Mouse (Mus musculus) MEL (cell line): ENCODE data around the gene Gm49711. TPM values are rescaled to one million over a fixed set of nuclear protein-coding genes. Genes with fewer than 3 reads are reported as not detected.
"Not testable (repeated sequence)": the region's sequence is repeated elsewhere in the genome, so short reads cannot be mapped to it uniquely, and the experiment has no call there.

ENCODE experiments used
- DNase-seq: peaks from one replicate; pipeline ENCODE4 v3.0.0; 2011; ENCODE audit warnings: low read depth, low spot score
- H3K27ac ChIP-seq: 2 replicates; pipeline ENCODE4 v1.5.1; 2012; ENCODE audit warnings: low read depth, mild to moderate bottlenecking, control low read depth, low read length, moderate library complexity; ENCODE audit not compliant: control insufficient read depth
- H3K27me3 ChIP-seq, 2 experiments: fragments of 150-350 bp in 1 of 2; sonication (generic) in 1 of 2; 2 replicates each; pipeline ENCODE4 v1.6.1; 2012; ENCODE audit warnings: low read length in 2 of 2, mild to moderate bottlenecking in 2 of 2, improper control_type of control experiment in 1 of 2, moderate library complexity in 1 of 2; ENCODE audit not compliant: insufficient read depth in 2 of 2, control insufficient read depth in 1 of 2
- H3K36me3 ChIP-seq, 2 experiments: 2 replicates each; pipeline ENCODE4 v1.6.1; 2012 to 2014; ENCODE audit warnings: low read length in 2 of 2, improper control_type of control experiment in 1 of 2, inconsistent platforms in 1 of 2, mild to moderate bottlenecking in 1 of 2; ENCODE audit not compliant: insufficient read depth in 2 of 2, control insufficient read depth in 1 of 2
- H3K4me1 ChIP-seq, 2 experiments: fragments of 150-350 bp in 1 of 2; sonication (generic) in 1 of 2; 2 replicates each; pipeline ENCODE4 v1.6.1; 2012; ENCODE audit warnings: low read length in 2 of 2, improper control_type of control experiment in 1 of 2, mild to moderate bottlenecking in 1 of 2; ENCODE audit not compliant: insufficient read depth in 2 of 2, control insufficient read depth in 1 of 2
- H3K4me3 ChIP-seq, 2 experiments: fragments of 150-350 bp in 1 of 2; sonication (generic) in 1 of 2; 2 replicates each; pipeline ENCODE4 v1.5.1; 2012; ENCODE audit warnings: low read depth in 2 of 2, low read length in 2 of 2, mild to moderate bottlenecking in 2 of 2, moderate library complexity in 2 of 2, control low read depth in 1 of 2, improper control_type of control experiment in 1 of 2; ENCODE audit not compliant: control insufficient read depth in 1 of 2, insufficient read depth in 1 of 2
- H3K79me2 ChIP-seq: 2 replicates; pipeline ENCODE4 v1.6.1; 2012; ENCODE audit warnings: mild to moderate bottlenecking, low read length, moderate library complexity; ENCODE audit not compliant: control insufficient read depth, poor library complexity, insufficient read depth
- H3K9ac ChIP-seq: 2 replicates; pipeline ENCODE4 v1.6.1; 2012; ENCODE audit warnings: low read depth, mild to moderate bottlenecking, control low read depth, low read length, moderate library complexity; ENCODE audit not compliant: control insufficient read depth, poor library complexity, severe bottlenecking
- H3K9me3 ChIP-seq: fragments of 150-350 bp; sonication (generic); replicated peaks from 2 replicates; pipeline ENCODE4 v1.6.1; 2012; ENCODE audit warnings: mild to moderate bottlenecking, low read length, improper control_type of control experiment, moderate library complexity; ENCODE audit not compliant: insufficient read depth
- BHLHE40 ChIP-seq: IDR thresholded peaks from 2 replicates; pipeline ENCODE4 v1.6.1; 2012; ENCODE audit warnings: low read depth, mild to moderate bottlenecking, inconsistent platforms, low read length, improper control_type of control experiment, borderline replicate concordance
- CHD1 ChIP-seq: IDR thresholded peaks from 2 replicates; pipeline ENCODE4 v1.6.1; 2012; ENCODE audit warnings: low read depth, mild to moderate bottlenecking, inconsistent platforms, low read length, improper control_type of control experiment
- CHD2 ChIP-seq: IDR thresholded peaks from 2 replicates; pipeline ENCODE4 v1.6.1; 2011; ENCODE audit warnings: low read length, improper control_type of control experiment
- CTCF ChIP-seq, 3 experiments: IDR thresholded peaks in 2 of 3; conservative IDR thresholded peaks in 1 of 3; 2 replicates each; pipeline ENCODE4 v1.5.1; 2011 to 2012; ENCODE audit warnings: low read length in 3 of 3, low read depth in 2 of 3, mild to moderate bottlenecking in 2 of 3, improper control_type of control experiment in 1 of 3, inconsistent platforms in 1 of 3, mixed read lengths in 1 of 3, moderate library complexity in 1 of 3; ENCODE audit not compliant: control insufficient read depth in 1 of 3, insufficient read depth in 1 of 3, poor library complexity in 1 of 3, severe bottlenecking in 1 of 3
- ELF1 ChIP-seq: IDR thresholded peaks from 2 replicates; pipeline ENCODE4 v1.6.1; 2014; ENCODE audit warnings: low read depth, mild to moderate bottlenecking, inconsistent platforms, low read length, improper control_type of control experiment, moderate library complexity
- EP300 ChIP-seq, 2 experiments: IDR thresholded peaks; 2 replicates each; pipeline ENCODE4 v1.6.1; 2011; ENCODE audit warnings: improper control_type of control experiment in 2 of 2, low read length in 2 of 2, low read depth in 1 of 2, mild to moderate bottlenecking in 1 of 2
- ETS1 ChIP-seq: IDR thresholded peaks from 2 replicates; pipeline ENCODE4 v1.6.1; 2012; ENCODE audit warnings: low read depth, mild to moderate bottlenecking, inconsistent platforms, low read length, improper control_type of control experiment, moderate library complexity
- GATA1 ChIP-seq: IDR thresholded peaks from 2 replicates; pipeline ENCODE4 v1.6.1; 2011; ENCODE audit warnings: low read depth, low read length, improper control_type of control experiment
- JUND ChIP-seq: IDR thresholded peaks from 2 replicates; pipeline ENCODE4 v1.6.1; 2011; ENCODE audit warnings: low read depth, mild to moderate bottlenecking, improper control_type of control experiment, low read length
- MAX ChIP-seq: IDR thresholded peaks from 2 replicates; pipeline ENCODE4 v1.6.1; 2011; ENCODE audit warnings: low read length, improper control_type of control experiment
- MEF2A ChIP-seq: IDR thresholded peaks from 2 replicates; pipeline ENCODE4 v1.6.1; 2014; ENCODE audit warnings: low read depth, mild to moderate bottlenecking, inconsistent platforms, low read length, improper control_type of control experiment; ENCODE audit not compliant: poor library complexity, insufficient replicate concordance, severe bottlenecking; ENCODE audit errors: extremely low read depth
- NRF1 ChIP-seq: IDR thresholded peaks from 2 replicates; pipeline ENCODE4 v1.6.1; 2014; ENCODE audit warnings: low read depth, mild to moderate bottlenecking, inconsistent platforms, low read length, improper control_type of control experiment, moderate library complexity; ENCODE audit not compliant: poor library complexity, insufficient read depth, severe bottlenecking
- POLR2A ChIP-seq, 2 experiments: IDR thresholded peaks; 2 replicates each; pipeline ENCODE4 v1.6.1; 2011 to 2012; ENCODE audit warnings: low read length in 2 of 2, mild to moderate bottlenecking in 2 of 2, control low read depth in 1 of 2, improper control_type of control experiment in 1 of 2, low read depth in 1 of 2, moderate library complexity in 1 of 2; ENCODE audit not compliant: control insufficient read depth in 1 of 2, insufficient read depth in 1 of 2, poor library complexity in 1 of 2
- POLR2AphosphoS2 ChIP-seq: IDR thresholded peaks from 2 replicates; pipeline ENCODE4 v1.6.1; 2011; ENCODE audit warnings: low read length, improper control_type of control experiment
- POLR2AphosphoS5 ChIP-seq: IDR thresholded peaks from 2 replicates; pipeline ENCODE4 v1.6.1; 2012; ENCODE audit warnings: low read depth, borderline replicate concordance, mild to moderate bottlenecking, inconsistent platforms, low read length, moderate library complexity, mixed read lengths
- SIN3A ChIP-seq: IDR thresholded peaks from 2 replicates; pipeline ENCODE4 v1.6.1; 2012; ENCODE audit warnings: low read length, improper control_type of control experiment, inconsistent platforms
- SMC3 ChIP-seq: IDR thresholded peaks from 2 replicates; pipeline ENCODE4 v1.6.1; 2011; ENCODE audit warnings: low read depth, low read length, improper control_type of control experiment
- TAL1 ChIP-seq: IDR thresholded peaks from 2 replicates; pipeline ENCODE4 v1.6.1; 2012; ENCODE audit warnings: mild to moderate bottlenecking, inconsistent platforms, low read length, moderate library complexity, mixed read lengths
- TBP ChIP-seq: IDR thresholded peaks from 2 replicates; pipeline ENCODE4 v1.8.0; 2011; ENCODE audit warnings: low read depth, low read length, improper control_type of control experiment
- UBTF ChIP-seq: IDR thresholded peaks from 2 replicates; pipeline ENCODE4 v1.6.1; 2012; ENCODE audit warnings: low read depth, mild to moderate bottlenecking, inconsistent platforms, low read length, improper control_type of control experiment, moderate library complexity, borderline replicate concordance; ENCODE audit not compliant: insufficient read depth
- ZC3H11A ChIP-seq: IDR thresholded peaks from 2 replicates; pipeline ENCODE4 v1.6.1; 2012; ENCODE audit warnings: low read depth, mild to moderate bottlenecking, inconsistent platforms, low read length, improper control_type of control experiment
- ZNF384 ChIP-seq: IDR thresholded peaks from 2 replicates; pipeline ENCODE4 v1.6.1; 2012; ENCODE audit warnings: low read depth, mild to moderate bottlenecking, inconsistent platforms, low read length, improper control_type of control experiment
- polyA plus RNA-seq, 2 experiments: library from polyadenylated mRNA; stranded (reverse) in 1 of 2; unstranded in 1 of 2; fragments of >175 nt in 1 of 2; fragments of >200 nt in 1 of 2; gene quantifications; 2 replicates each; pipeline versions ENCODE4 v1.2.1 to v1.2.4; 2012; ENCODE audit warnings: low replicate concordance in 2 of 2, low read depth in 1 of 2; ENCODE audit not compliant: insufficient read length in 2 of 2, insufficient read depth in 1 of 2, missing spikeins in 1 of 2
- total RNA-seq: library from RNA; depleted of rRNA; stranded (reverse); fragments of 300-350 nt; gene quantifications from 2 replicates; pipeline ENCODE4 v1.2.3, GENCODE M21; 2012

Gene Gm49711
- total and polyA plus RNA-seq, 3 experiments: not detected

DNA sequence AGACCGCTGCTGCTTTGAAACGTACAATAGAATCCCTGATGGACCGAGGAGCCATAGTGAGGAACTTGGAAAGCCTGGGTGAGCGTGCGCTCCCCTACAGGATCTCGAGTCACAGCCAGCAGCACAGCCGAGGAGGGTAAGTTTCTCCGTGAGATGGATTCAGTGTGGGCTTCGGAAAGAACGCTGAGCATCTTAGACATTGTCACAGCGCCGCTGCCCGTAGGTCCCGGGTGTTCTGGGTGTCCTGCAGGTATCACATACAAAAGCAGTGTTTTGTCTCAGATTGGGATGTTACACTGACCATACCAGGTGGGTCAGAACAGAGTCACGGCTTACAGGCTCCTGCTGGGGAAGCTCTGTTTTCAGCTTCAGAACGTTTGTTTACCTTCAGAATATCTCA is 41.5 kb downstream of the Gm49711 start:
- no peaks in the 10 kb centered on the region for H3K9me3 ChIP-seq
- peaks cover 0 to 3% of the 10 kb centered on the region in 2 experiments; a peak in 2 of 4 replicates for H3K36me3 ChIP-seq
- no peak for DNase-seq
- no peaks in the 10 kb centered on the region for H3K79me2 ChIP-seq
- no peak overlapping the region for H3K9ac ChIP-seq
- no peaks in the 10 kb centered on the region for H3K27me3 ChIP-seq
- no peak for TF ChIP-seq ETS1
- no peak for TF ChIP-seq CHD1
- no peak for TF ChIP-seq SMC3
- TF ChIP-seq TAL1: no peak
- TF ChIP-seq UBTF: no peak
- no peak for TF ChIP-seq CHD2
- TF ChIP-seq MAX: no peak
- no peak for TF ChIP-seq SIN3A
- TF ChIP-seq CTCF (IDR thresholded peaks at IDR 0.05 in 2 of 3, conservative IDR thresholded peaks at IDR 0.05 in 1 of 3; ENCODE audit: control insufficient read depth in 1 of 3, insufficient read depth in 1 of 3, low read depth in 2 of 3, low read length in 3 of 3, poor library complexity in 1 of 3, severe bottlenecking in 1 of 3): no peak
- no peak overlapping the region for H3K4me3 ChIP-seq
- H3K27ac ChIP-seq: no peak overlapping the region
- H3K4me1 ChIP-seq: no peaks in the 10 kb centered on the region

DNA sequence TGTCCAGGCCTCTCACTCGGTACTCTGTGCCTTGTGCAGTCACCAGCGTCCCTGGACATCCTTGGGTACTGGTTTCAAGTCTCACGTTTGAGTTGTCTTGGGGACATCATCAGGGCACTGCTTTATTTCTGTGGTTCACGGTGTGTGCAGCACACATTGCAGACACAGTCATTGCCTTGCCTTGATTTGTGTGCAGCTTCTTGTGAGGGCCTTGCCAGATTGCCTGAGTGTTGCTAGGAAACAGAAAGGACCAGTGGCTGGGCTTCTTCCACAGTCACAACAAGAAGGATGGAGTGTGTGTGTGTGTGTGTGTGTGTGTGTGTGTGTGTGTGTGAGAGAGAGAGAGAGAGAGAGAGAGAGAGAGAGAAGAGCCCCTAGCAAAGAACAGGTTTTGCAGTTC is 42.0 kb downstream of the Gm49711 start:
- no peak for DNase-seq
- H3K27me3 ChIP-seq: no peaks in the 10 kb centered on the region
- no peak overlapping the region for H3K27ac ChIP-seq
- H3K9me3 ChIP-seq: no peaks in the 10 kb centered on the region
- H3K36me3 ChIP-seq: peaks cover 0 to 3% of the 10 kb centered on the region in 2 experiments; a peak in 2 of 4 replicates
- no peak overlapping the region for H3K4me3 ChIP-seq
- no peaks in the 10 kb centered on the region for H3K79me2 ChIP-seq
- no peak overlapping the region for H3K9ac ChIP-seq
- TF ChIP-seq ZC3H11A (no peak), CTCF (IDR thresholded peaks at IDR 0.05 in 2 of 3, conservative IDR thresholded peaks at IDR 0.05 in 1 of 3; ENCODE audit: control insufficient read depth in 1 of 3, insufficient read depth in 1 of 3, low read depth in 2 of 3, low read length in 3 of 3, poor library complexity in 1 of 3, severe bottlenecking in 1 of 3) (no peak), ZNF384 (no peak), JUND (no peak), POLR2AphosphoS5 (no peak), MAX (no peak), CHD2 (no peak), POLR2A (IDR thresholded peaks at IDR 0.05; ENCODE audit: control insufficient read depth in 1 of 2, insufficient read depth in 1 of 2, low read depth in 1 of 2, low read length in 2 of 2, poor library complexity in 1 of 2) (no peak), BHLHE40 (no peak), UBTF (no peak), CHD1 (no peak), POLR2AphosphoS2 (no peak)
- no peaks in the 10 kb centered on the region for H3K4me1 ChIP-seq

DNA sequence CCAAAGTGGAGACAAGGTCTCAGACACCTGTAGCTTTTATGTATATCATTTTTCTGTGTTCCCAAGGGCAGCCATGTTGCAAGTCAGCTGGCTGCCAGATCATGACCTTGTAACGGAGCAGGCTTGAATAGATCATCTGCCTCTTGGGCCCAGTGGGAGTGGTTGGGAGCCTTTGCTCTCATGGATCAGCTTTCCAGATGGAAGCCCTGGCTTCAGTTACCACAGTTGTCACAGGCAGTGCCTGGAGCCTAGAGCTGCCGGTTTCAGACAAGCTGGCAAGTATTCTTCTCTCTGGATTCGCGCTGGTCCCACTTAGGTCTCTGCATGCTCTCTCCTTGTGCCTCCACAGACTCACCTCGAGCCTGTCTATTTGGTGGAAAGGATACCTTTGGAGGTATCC is 44.0 kb downstream of the Gm49711 start:
- H3K9ac ChIP-seq: no peak overlapping the region
- H3K36me3 ChIP-seq: peaks cover 0 to 1% of the 10 kb centered on the region in 2 experiments; a peak in 2 of 4 replicates
- no peaks in the 10 kb centered on the region for H3K79me2 ChIP-seq
- H3K27ac ChIP-seq: no peak overlapping the region
- no peak overlapping the region for H3K4me3 ChIP-seq
- H3K4me1 ChIP-seq: no peaks in the 10 kb centered on the region
- DNase-seq: no peak
- H3K9me3 ChIP-seq: no peaks in the 10 kb centered on the region
- H3K27me3 ChIP-seq: no peaks in the 10 kb centered on the region
- TF ChIP-seq GATA1: no peak
- TF ChIP-seq UBTF: no peak
- no peak for TF ChIP-seq POLR2AphosphoS5
- no peak for TF ChIP-seq ELF1
- no peak for TF ChIP-seq NRF1
- no peak for TF ChIP-seq MEF2A
- no peak for TF ChIP-seq TBP
- no peak for TF ChIP-seq EP300 (IDR thresholded peaks at IDR 0.05; ENCODE audit: low read depth in 1 of 2, low read length in 2 of 2)

DNA sequence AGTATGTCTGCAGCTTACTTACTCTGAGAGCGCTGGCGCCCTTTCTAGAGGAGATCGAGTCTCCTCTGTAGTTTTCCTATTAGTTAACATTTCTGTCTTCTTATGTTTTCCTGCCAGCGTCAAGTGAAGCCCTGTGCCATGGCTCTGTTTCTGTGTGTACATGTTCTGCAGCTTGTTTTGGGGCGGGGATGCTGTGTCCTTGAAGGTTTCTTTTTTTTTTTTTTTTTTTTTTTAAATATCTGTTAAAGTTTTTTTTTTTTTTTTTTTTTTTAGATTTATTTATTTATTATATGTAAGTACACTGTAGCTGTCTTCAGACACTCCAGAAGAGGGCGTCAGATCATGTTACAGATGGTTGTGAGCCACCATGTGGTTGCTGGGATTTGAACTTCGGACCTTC is 44.8 kb downstream of the Gm49711 start:
- not testable (repeated sequence) for H3K4me1 ChIP-seq, H3K79me2 ChIP-seq, H3K4me3 ChIP-seq, H3K9me3 ChIP-seq, H3K27ac ChIP-seq, H3K27me3 ChIP-seq, H3K9ac ChIP-seq, H3K36me3 ChIP-seq, DNase-seq
